Mouse (Mus musculus) ES-Bruce4 (cell line): ENCODE measurements around the gene Mbip. TPM values are rescaled to one million over a fixed set of nuclear protein-coding genes. Genes with fewer than 3 reads are reported as not detected.

Source experiments
- H3K27ac ChIP-seq: 2 replicates; pipeline ENCODE4 v1.5.1; 2012; ENCODE audit warnings: low read length, inconsistent platforms; ENCODE audit not compliant: insufficient read depth
- H3K27me3 ChIP-seq: 2 replicates; pipeline ENCODE4 v1.6.1; 2012; ENCODE audit warnings: mild to moderate bottlenecking, low read length, inconsistent platforms; ENCODE audit not compliant: control insufficient read depth, poor library complexity, insufficient read depth, severe bottlenecking
- H3K36me3 ChIP-seq: 2 replicates; pipeline ENCODE4 v1.6.1; 2012; ENCODE audit warnings: inconsistent platforms, mild to moderate bottlenecking, low read length, moderate library complexity; ENCODE audit not compliant: control insufficient read depth, poor library complexity, insufficient read depth, severe bottlenecking
- H3K4me1 ChIP-seq: one replicate; pipeline ENCODE4 v1.8.1; 2011; ENCODE audit warnings: low read length; ENCODE audit not compliant: control insufficient read depth, insufficient read depth
- H3K4me3 ChIP-seq: 2 replicates; pipeline ENCODE4 v1.5.1; 2011; ENCODE audit warnings: low read depth, mild to moderate bottlenecking, low read length
- H3K9ac ChIP-seq: 2 replicates; pipeline ENCODE4 v1.6.1; 2012; ENCODE audit warnings: low read depth, mild to moderate bottlenecking, inconsistent platforms; ENCODE audit not compliant: poor library complexity, severe bottlenecking
- H3K9me3 ChIP-seq: replicated peaks from 2 replicates; pipeline ENCODE4 v1.6.1; 2012; ENCODE audit warnings: mild to moderate bottlenecking, low read length, inconsistent platforms; ENCODE audit not compliant: control insufficient read depth, poor library complexity, insufficient read depth, severe bottlenecking
- CTCF ChIP-seq: IDR thresholded peaks from one replicate; pipeline ENCODE4 v1.8.1; 2011; ENCODE audit warnings: low read depth, low read length
- EP300 ChIP-seq: IDR thresholded peaks from 2 replicates; pipeline ENCODE4 v1.6.1; 2011; ENCODE audit warnings: low read depth, low read length; ENCODE audit not compliant: insufficient read depth
- POLR2A ChIP-seq: IDR thresholded peaks from one replicate; pipeline ENCODE4 v1.8.1; 2011; ENCODE audit warnings: low read length; ENCODE audit not compliant: insufficient read depth
- polyA plus RNA-seq: library from polyadenylated mRNA; stranded (reverse); fragments of >200 nt; gene quantifications from 2 replicates; pipeline ENCODE4 v1.2.4, GENCODE M21; 2011; ENCODE audit warnings: low read depth; ENCODE audit not compliant: missing spikeins, insufficient read depth, insufficient read length

The Mbip gene
- polyA plus RNA-seq, 1 experiment: 36.1 TPM

DNA sequence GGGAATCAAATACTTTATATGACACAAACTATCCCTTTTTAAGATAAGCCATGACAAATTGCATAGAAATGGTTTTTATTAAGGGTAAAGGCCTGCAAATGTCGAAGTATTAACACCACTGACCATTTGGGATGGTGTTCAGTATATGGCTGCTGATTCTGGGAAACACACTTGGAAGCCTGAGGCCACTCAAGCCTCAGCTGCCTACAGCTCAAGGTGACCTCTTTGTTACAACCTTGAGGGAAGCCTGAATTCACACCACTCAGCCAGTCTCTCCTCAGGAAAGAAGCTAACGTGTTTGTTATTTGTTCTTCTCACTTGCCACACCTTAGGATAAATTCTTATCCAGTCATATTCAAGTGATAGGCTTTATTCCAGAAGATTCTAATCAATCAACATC is 61.5 kb downstream of the Mbip start:
- H3K36me3 ChIP-seq: no peaks in the 10 kb centered on the region
- H3K27ac ChIP-seq: no peak overlapping the region
- TF ChIP-seq POLR2A: no peak
- TF ChIP-seq EP300: peak; percentile 91
- no peak for TF ChIP-seq CTCF
- no peak overlapping the region for H3K9ac ChIP-seq
- H3K27me3 ChIP-seq: no peaks in the 10 kb centered on the region
- no peaks in the 10 kb centered on the region for H3K9me3 ChIP-seq
- H3K4me1 ChIP-seq: no peaks in the 10 kb centered on the region
- no peak overlapping the region for H3K4me3 ChIP-seq

- Histone ChIP-seq H3K9ac (no peak overlapping the region), H3K36me3 (no peaks in the 10 kb centered on the region), H3K27ac (no peak overlapping the region), H3K27me3 (no peaks in the 10 kb centered on the region), H3K9me3 (no peaks in the 10 kb centered on the region), H3K4me1 (no peaks in the 10 kb centered on the region), H3K4me3 (no peak overlapping the region)
- no peak for TF ChIP-seq CTCF
- no peak for TF ChIP-seq EP300
- no peak for TF ChIP-seq POLR2A
These were observed 64.0 kb downstream of the Mbip start for GRCm38 (mm10) chr12:56281649-56282048.

Other genes with a start within 250 kb of the Mbip start
- not detected in 2 replicates for gene Nkx2-1, start 191.0 kb upstream of the Mbip start, polyA plus RNA-seq